Mouse (Mus musculus): ENCODE data around the gene Fam19a1. TPM values are rescaled to one million over a fixed set of nuclear protein-coding genes. Genes with fewer than 3 reads are reported as not detected.
"Not testable (repeated sequence)": the region's sequence is repeated elsewhere in the genome, so short reads cannot be mapped to it uniquely, and the experiment has no call there.

Gene Fam19a1
- polyA plus RNA-seq, 1 experiment from 2014 or later: 40.0 TPM

DNA sequence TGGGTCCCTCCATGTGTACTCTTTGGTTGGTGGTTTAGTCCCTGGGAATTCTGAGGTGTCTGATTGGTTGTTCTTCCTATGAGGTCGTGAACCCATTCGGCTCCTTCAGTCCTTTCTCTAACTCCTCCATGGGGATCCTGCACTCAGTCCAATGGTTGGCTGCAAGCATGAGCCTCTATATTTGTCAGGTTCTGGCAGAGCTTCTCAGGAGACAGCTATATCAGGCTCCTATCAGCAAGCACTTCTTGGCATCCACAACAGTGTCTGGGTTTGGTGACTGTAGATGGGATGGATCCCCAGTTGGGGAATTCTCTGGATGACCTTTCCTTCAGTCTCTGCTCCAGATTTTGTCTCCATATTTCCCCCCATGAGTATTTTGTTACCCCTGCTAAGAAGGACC is 86.0 kb downstream of the Fam19a1 start:
- not testable (repeated sequence) for H3K36me3 ChIP-seq (ENCODE audit: control insufficient read depth, insufficient read depth, low read length); H3K9ac ChIP-seq (ENCODE audit: low read depth, low read length); H3K27ac ChIP-seq (ENCODE audit: low read length); H3K4me1 ChIP-seq (ENCODE audit: control insufficient read depth, insufficient read depth, low read length); H3K4me3 ChIP-seq (ENCODE audit: low read depth, low read length); H3K9me3 ChIP-seq (replicated peaks; ENCODE audit: control insufficient read depth, low read length, poor library complexity, severe bottlenecking); ATAC-seq; H3K4me2 ChIP-seq (ENCODE audit: low read length); H3K27me3 ChIP-seq (ENCODE audit: control insufficient read depth, insufficient read depth, low read depth, low read length)
- 89% methylated on average over 2 of the region's 2 CpGs for WGBS

- no peak overlapping the region for H3K4me2 ChIP-seq (ENCODE audit: low read length)
- no peaks in the 10 kb centered on the region for H3K27me3 ChIP-seq (ENCODE audit: control insufficient read depth, insufficient read depth, low read depth, low read length)
- H3K27ac ChIP-seq (ENCODE audit: low read length): no peak overlapping the region
- no peak overlapping the region for H3K9ac ChIP-seq (ENCODE audit: low read depth, low read length)
- 94% methylated on average over 2 of the region's 2 CpGs for WGBS
- no peak overlapping the region for H3K4me3 ChIP-seq (ENCODE audit: low read depth, low read length)
- no peaks in the 10 kb centered on the region for H3K4me1 ChIP-seq (ENCODE audit: control insufficient read depth, insufficient read depth, low read length)
- no peaks in the 10 kb centered on the region for H3K9me3 ChIP-seq (replicated peaks; ENCODE audit: control insufficient read depth, low read length, poor library complexity, severe bottlenecking)
- no peak for ATAC-seq
- H3K36me3 ChIP-seq (ENCODE audit: control insufficient read depth, insufficient read depth, low read length): no peaks in the 10 kb centered on the region
These were observed 92.4 kb downstream of the Fam19a1 start for GRCm38 (mm10) chr6:96205395-96205794.

GRCm38 (mm10) chr6:96234806-96235205 is 121.9 kb downstream of the Fam19a1 start:
- H3K9ac ChIP-seq (ENCODE audit: low read depth, low read length): no peak overlapping the region
- no peaks in the 10 kb centered on the region for H3K36me3 ChIP-seq (ENCODE audit: control insufficient read depth, insufficient read depth, low read length)

DNA sequence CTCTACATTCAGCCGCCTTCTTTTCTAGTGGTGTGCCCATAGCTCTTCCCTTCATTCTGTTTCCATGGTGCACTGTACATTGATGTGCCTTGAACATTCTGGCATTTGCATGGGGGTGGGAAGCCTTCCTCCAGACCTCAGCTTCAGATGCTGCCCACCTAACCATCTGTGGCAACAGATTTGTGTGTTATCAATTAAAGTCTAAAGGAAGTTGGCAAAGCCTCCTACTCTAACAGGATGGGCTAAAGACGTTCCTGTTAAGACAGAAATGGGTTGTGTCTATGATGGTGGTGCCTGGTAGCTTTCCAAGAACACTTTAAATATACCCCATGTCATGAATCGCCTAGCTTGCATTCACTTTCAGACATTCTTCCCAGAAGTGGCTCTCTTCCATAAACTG is 131.4 kb downstream of the Fam19a1 start:
- Histone ChIP-seq H3K9ac (ENCODE audit: low read depth, low read length) (no peak overlapping the region), H3K9me3 (replicated peaks; ENCODE audit: control insufficient read depth, low read length, poor library complexity, severe bottlenecking) (no peaks in the 10 kb centered on the region), H3K27me3 (ENCODE audit: control insufficient read depth, insufficient read depth, low read depth, low read length) (no peaks in the 10 kb centered on the region), H3K4me2 (ENCODE audit: low read length) (no peak overlapping the region), H3K27ac (ENCODE audit: low read length) (no peak overlapping the region), H3K4me3 (ENCODE audit: low read depth, low read length) (no peak overlapping the region), H3K36me3 (ENCODE audit: control insufficient read depth, insufficient read depth, low read length) (no peaks in the 10 kb centered on the region), H3K4me1 (ENCODE audit: control insufficient read depth, insufficient read depth, low read length) (no peaks in the 10 kb centered on the region)
- 86% methylated on average over 3 of the region's 3 CpGs for WGBS
- ATAC-seq: no peak

More at GRCm38 (mm10) chr6:96234806-96235205, 121.9 kb downstream of the Fam19a1 start:
- Histone ChIP-seq H3K9me3 (replicated peaks; ENCODE audit: control insufficient read depth, low read length, poor library complexity, severe bottlenecking) (0 out of 2 replicates have a peak, but pooled peaks cover 2% of the 10 kb centered on the region), H3K4me1 (ENCODE audit: control insufficient read depth, insufficient read depth, low read length) (no peaks in the 10 kb centered on the region), H3K4me2 (ENCODE audit: low read length) (no peak overlapping the region), H3K4me3 (ENCODE audit: low read depth, low read length) (no peak overlapping the region), H3K27me3 (ENCODE audit: control insufficient read depth, insufficient read depth, low read depth, low read length) (no peaks in the 10 kb centered on the region), H3K27ac (ENCODE audit: low read length) (no peak overlapping the region)
- ATAC-seq: no peak

GRCm38 (mm10) chr6:96252001-96252400 is 139.0 kb downstream of the Fam19a1 start:
- Histone ChIP-seq H3K36me3 (ENCODE audit: control insufficient read depth, insufficient read depth, low read length) (no peaks in the 10 kb centered on the region), H3K27me3 (ENCODE audit: control insufficient read depth, insufficient read depth, low read depth, low read length) (no peaks in the 10 kb centered on the region), H3K9ac (ENCODE audit: low read depth, low read length) (no peak overlapping the region), H3K27ac (ENCODE audit: low read length) (no peak overlapping the region), H3K4me2 (ENCODE audit: low read length) (no peak overlapping the region), H3K9me3 (replicated peaks; ENCODE audit: control insufficient read depth, low read length, poor library complexity, severe bottlenecking) (no peaks in the 10 kb centered on the region), H3K4me1 (ENCODE audit: control insufficient read depth, insufficient read depth, low read length) (no peaks in the 10 kb centered on the region), H3K4me3 (ENCODE audit: low read depth, low read length) (no peak overlapping the region)
- ATAC-seq: no peak
- WGBS: 62% methylated on average over 3 of the region's 3 CpGs

DNA sequence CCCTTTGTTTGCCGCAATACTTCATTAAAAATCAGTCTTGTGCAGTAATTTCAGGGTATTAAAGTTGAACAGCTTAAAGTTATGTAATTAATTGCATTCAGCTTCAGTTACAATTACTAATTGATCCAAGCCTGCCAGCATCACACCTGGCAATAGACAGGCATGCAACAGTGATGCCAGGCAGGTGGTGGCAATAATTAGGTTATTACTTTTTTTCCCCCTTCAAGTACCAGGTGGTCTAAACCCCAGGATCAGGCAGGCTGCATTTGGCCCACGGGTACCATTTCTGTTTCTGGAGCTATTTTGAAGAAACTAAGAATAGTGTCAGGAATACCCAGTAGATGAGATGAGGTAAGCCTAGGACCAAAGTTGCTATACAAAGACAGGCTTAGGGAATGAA is 141.9 kb downstream of the Fam19a1 start:
- no peak overlapping the region for H3K4me2 ChIP-seq (ENCODE audit: low read length)
- no peak overlapping the region for H3K4me3 ChIP-seq (ENCODE audit: low read depth, low read length)
- H3K4me1 ChIP-seq (ENCODE audit: control insufficient read depth, insufficient read depth, low read length): no peaks in the 10 kb centered on the region
- no peaks in the 10 kb centered on the region for H3K27me3 ChIP-seq (ENCODE audit: control insufficient read depth, insufficient read depth, low read depth, low read length)
- 58% methylated on average over 2 of the region's 2 CpGs for WGBS
- H3K27ac ChIP-seq (ENCODE audit: low read length): no peak overlapping the region
- H3K9ac ChIP-seq (ENCODE audit: low read depth, low read length): no peak overlapping the region
- no peaks in the 10 kb centered on the region for H3K9me3 ChIP-seq (replicated peaks; ENCODE audit: control insufficient read depth, low read length, poor library complexity, severe bottlenecking)
- no peak for ATAC-seq
- no peaks in the 10 kb centered on the region for H3K36me3 ChIP-seq (ENCODE audit: control insufficient read depth, insufficient read depth, low read length)

DNA sequence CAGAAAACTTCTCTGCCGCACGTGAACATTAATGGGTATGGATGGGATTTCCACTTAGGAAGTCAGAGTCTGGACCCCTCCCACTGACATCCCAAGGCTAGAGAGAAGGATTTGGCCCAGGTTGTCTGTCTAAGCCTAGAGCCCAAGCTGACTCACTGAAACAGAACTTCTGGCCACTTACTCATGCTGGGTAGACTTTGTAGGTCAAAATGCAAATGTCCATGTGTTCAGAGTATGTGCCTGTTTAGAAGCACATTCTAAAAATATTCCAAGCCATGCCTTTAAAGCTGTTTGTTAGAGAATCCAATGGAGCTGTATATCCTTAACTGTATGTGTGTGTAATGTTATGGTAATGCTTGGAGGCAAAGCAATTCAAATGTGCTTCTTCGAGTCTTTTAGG is 145.7 kb downstream of the Fam19a1 start:
- Histone ChIP-seq H3K27ac (ENCODE audit: low read length) (no peak overlapping the region), H3K36me3 (ENCODE audit: control insufficient read depth, insufficient read depth, low read length) (no peaks in the 10 kb centered on the region), H3K4me2 (ENCODE audit: low read length) (no peak overlapping the region), H3K4me1 (ENCODE audit: control insufficient read depth, insufficient read depth, low read length) (no peaks in the 10 kb centered on the region), H3K4me3 (ENCODE audit: low read depth, low read length) (no peak overlapping the region), H3K27me3 (ENCODE audit: control insufficient read depth, insufficient read depth, low read depth, low read length) (no peaks in the 10 kb centered on the region), H3K9ac (ENCODE audit: low read depth, low read length) (no peak overlapping the region), H3K9me3 (replicated peaks; ENCODE audit: control insufficient read depth, low read length, poor library complexity, severe bottlenecking) (no peaks in the 10 kb centered on the region)
- ATAC-seq: no peak
- WGBS: 95% methylated on average over 3 of the region's 3 CpGs

DNA sequence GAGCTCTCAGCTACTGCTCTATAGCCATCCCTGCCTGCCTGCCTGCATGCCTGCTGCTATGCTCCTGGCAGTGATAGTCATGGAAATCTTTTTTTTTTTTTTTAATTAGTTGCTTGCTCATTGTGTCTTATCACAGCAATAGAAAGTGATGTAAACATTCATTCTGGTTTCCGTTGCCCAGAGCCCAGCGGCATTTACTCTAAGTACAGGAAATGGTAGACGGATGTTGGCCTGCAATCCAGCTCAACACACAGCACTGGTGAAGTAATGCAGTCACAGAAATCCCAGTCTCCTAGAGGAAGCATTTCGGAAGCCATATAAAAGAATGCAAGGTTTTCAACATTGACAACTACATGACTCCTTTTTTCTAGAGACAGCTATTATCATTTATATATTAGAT is 153.5 kb downstream of the Fam19a1 start:
- ATAC-seq: no peak
- H3K4me3 ChIP-seq (ENCODE audit: low read depth, low read length): no peak overlapping the region
- H3K27me3 ChIP-seq (ENCODE audit: control insufficient read depth, insufficient read depth, low read depth, low read length): no peaks in the 10 kb centered on the region
- H3K36me3 ChIP-seq (ENCODE audit: control insufficient read depth, insufficient read depth, low read length): no peaks in the 10 kb centered on the region
- H3K4me2 ChIP-seq (ENCODE audit: low read length): no peak overlapping the region
- WGBS: 88% methylated on average over 4 of the region's 4 CpGs
- H3K27ac ChIP-seq (ENCODE audit: low read length): no peak overlapping the region
- H3K9ac ChIP-seq (ENCODE audit: low read depth, low read length): no peak overlapping the region
- no peaks in the 10 kb centered on the region for H3K9me3 ChIP-seq (replicated peaks; ENCODE audit: control insufficient read depth, low read length, poor library complexity, severe bottlenecking)
- no peaks in the 10 kb centered on the region for H3K4me1 ChIP-seq (ENCODE audit: control insufficient read depth, insufficient read depth, low read length)

DNA sequence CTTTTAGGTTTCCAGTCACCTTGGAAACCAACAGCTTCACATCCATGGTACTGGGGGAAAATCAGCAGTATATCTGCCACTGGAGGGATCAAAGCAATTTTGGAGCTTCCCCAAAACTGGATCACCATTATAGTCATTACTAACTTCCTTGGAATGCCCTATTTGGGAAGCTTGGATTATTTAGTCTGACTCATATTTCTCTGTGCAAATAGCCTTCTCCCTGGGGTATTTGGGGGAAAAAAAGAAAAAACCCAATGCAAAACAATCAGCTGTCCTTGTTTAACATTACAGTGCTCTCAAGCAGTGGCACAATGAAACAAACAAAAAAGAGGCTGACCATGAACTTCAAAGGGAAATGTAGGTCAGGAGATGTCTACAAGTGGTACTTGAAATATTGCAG is 155.8 kb downstream of the Fam19a1 start:
- no peaks in the 10 kb centered on the region for H3K36me3 ChIP-seq (ENCODE audit: control insufficient read depth, insufficient read depth, low read length)
- H3K9me3 ChIP-seq (replicated peaks; ENCODE audit: control insufficient read depth, low read length, poor library complexity, severe bottlenecking): no peaks in the 10 kb centered on the region
- no peak overlapping the region for H3K4me2 ChIP-seq (ENCODE audit: low read length)
- no peak overlapping the region for H3K9ac ChIP-seq (ENCODE audit: low read depth, low read length)
- no peak overlapping the region for H3K27ac ChIP-seq (ENCODE audit: low read length)
- H3K4me1 ChIP-seq (ENCODE audit: control insufficient read depth, insufficient read depth, low read length): no peaks in the 10 kb centered on the region
- H3K27me3 ChIP-seq (ENCODE audit: control insufficient read depth, insufficient read depth, low read depth, low read length): no peaks in the 10 kb centered on the region
- H3K4me3 ChIP-seq (ENCODE audit: low read depth, low read length): no peak overlapping the region
- no peak for ATAC-seq

GRCm38 (mm10) chr6:96270436-96270835 is 157.5 kb downstream of the Fam19a1 start:
- H3K4me2 ChIP-seq (ENCODE audit: low read length): no peak overlapping the region
- no peaks in the 10 kb centered on the region for H3K36me3 ChIP-seq (ENCODE audit: control insufficient read depth, insufficient read depth, low read length)
- no peak for ATAC-seq
- no peaks in the 10 kb centered on the region for H3K9me3 ChIP-seq (replicated peaks; ENCODE audit: control insufficient read depth, low read length, poor library complexity, severe bottlenecking)
- H3K27ac ChIP-seq (ENCODE audit: low read length): no peak overlapping the region
- 94% methylated on average over 5 of the region's 5 CpGs for WGBS
- no peaks in the 10 kb centered on the region for H3K27me3 ChIP-seq (ENCODE audit: control insufficient read depth, insufficient read depth, low read depth, low read length)
- no peaks in the 10 kb centered on the region for H3K4me1 ChIP-seq (ENCODE audit: control insufficient read depth, insufficient read depth, low read length)
- H3K4me3 ChIP-seq (ENCODE audit: low read depth, low read length): no peak overlapping the region
- H3K9ac ChIP-seq (ENCODE audit: low read depth, low read length): no peak overlapping the region

All from midbrain, embryonic 16.5 days (tissue).